Mouse (Mus musculus): ENCODE data around the gene Ifi47.

DNA sequence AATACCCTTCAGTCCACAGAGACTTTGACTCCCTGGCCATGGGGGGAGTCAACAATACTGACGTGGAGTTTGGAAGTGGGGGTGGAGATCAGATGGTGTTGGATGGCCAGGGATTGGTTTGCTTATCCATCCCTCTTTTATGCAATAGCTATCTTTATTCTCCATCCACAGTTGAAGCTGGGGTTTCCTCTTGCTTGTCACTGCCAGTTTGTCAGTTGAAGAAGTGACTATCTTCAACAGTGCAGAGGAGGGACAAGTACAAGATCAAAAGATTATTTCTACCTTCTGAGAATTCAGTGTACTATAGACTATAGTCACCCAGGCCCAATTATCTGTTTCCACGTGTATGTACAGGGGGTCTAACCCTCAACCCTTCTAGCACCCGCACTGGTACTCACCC, 7.4 kb downstream of the Ifi47 start:
- TF ChIP-seq CTCF (IDR thresholded peaks at IDR 0.05; ENCODE audit: extremely low read depth, insufficient read depth, insufficient read length, insufficient replicate concordance) (no peak), POLR2A (IDR thresholded peaks at IDR 0.05; ENCODE audit: low read depth, low read length) (no peak)

All from spleen, adult 2 months (tissue).